Mouse (Mus musculus) monocyte, adult 5-6 weeks (primary cell): ENCODE measurements around the gene 4930455H04Rik. TPM values are rescaled to one million over a fixed set of nuclear protein-coding genes. Genes with fewer than 3 reads are reported as not detected.

Experiments
- ATAC-seq: fragments of 153-309, 156-312 bp; replicated peaks from 2 replicates; pipeline ENCODE4 v1.8.0; 2017; ENCODE audit warnings: mild to moderate bottlenecking; ENCODE audit not compliant: low TSS enrichment, insufficient number of reproducible peaks, severe bottlenecking, poor library complexity, low FRiP score
- total RNA-seq: library from RNA; stranded (forward); fragments of 200-1000, 200-491, 200-594 nt; gene quantifications from 3 replicates; pipeline ENCODE4 v1.2.3, GENCODE M21; 2017

Gene 4930455H04Rik
- not detected in 3 replicates for total RNA-seq

DNA sequence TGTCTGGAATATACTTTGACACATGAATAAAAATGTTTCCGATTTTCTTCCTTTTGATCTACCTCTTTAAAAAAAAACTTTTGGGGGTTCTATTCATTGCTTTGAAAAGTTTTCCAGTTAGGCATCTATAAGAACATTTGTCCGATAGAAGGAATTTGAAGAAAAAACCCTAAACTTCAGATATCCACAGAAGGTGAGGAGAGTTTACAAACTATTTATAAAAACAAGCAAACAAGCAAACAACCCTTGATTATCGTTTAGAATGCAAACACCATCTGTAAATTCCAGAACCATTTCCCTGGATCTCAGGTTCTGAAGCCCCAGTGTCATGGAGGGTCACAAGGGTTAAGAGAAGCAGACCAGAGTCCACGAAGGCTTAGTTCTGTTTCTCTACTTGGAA lies at the start of gene 4930455H04Rik:
Gene 4930455H04Rik (plus strand): TSS at position 301 of the 400 bp plus-strand sequence.
- ATAC-seq = no peak

DNA sequence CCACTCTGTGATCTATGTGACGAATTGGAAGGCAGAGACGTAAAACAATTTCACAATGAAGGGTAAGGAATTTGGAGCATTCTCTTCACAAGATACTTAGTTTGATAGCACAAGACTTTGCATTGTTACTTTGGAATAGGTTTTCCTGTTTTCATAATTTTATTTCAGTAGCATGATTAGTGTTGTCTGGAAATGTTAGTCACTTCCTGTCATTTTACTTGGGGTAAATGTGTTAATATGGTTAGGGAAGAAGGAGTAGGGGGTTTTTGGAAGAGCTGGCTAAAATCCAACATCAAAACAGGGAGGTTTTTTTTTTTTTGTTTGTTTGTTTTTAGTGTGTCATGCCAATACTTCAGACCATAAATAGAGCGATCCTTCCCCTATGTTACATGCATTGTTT lies 46.5 kb upstream of the 4930455H04Rik start:
- ATAC-seq = no peak

DNA sequence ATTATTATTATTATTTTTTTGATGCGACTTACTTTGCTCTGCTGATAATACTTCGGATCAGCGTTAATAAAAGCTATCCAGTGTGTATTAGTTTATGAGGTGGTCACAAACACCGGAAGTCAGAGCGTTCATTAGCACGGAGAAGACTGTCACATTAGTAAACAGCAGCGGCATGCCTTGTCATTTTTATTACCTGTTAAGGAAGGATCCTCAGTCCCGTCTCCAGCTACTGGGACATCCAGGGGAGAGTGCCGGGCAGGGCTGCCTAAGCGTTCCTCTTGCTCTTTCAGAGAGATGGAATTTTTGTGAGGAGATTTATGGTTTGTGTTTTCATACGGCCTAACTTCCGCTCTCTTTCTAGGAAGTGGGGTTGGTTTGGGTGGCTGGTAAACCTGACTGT lies 45.0 kb upstream of the 4930455H04Rik start:
- ATAC-seq = no peak

DNA sequence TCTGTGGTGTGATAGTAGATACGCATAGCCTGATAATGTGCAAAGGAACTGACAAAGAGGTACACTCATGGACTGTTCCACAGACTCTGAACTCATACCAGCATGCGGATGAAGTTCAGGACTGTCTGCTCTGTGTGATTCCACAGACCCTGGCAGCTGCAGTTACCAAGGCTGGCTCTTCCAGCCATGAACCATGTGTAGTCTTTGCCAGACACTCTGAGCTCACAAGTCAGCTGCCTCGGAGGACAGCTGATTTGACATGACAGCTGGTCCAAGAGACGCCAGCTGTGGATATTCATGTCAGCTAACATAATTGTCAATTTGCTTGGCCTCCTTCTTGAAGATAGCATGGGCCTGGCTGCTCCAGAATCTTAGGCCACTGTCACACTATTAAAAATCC lies 39.1 kb upstream of the 4930455H04Rik start:
- no peak for ATAC-seq

DNA sequence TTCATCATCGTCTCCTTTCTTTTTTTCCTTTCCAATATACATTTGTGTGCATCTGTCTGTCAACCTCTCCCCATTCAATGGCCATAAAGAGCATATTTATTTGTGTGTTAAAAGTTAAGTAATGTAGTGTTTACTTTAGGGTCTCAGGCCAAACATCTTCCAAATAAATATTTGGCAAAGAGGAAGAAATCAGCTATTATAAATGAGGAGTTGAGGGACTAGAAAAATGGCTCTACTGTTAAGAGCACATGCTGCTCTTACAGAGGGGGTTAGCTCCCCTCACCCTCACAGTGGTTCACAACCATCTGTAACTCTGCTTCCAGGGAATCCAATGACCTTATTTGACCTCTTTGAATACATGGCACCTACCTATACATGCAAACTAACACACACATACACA lies 34.9 kb upstream of the 4930455H04Rik start:
- no peak for ATAC-seq

DNA sequence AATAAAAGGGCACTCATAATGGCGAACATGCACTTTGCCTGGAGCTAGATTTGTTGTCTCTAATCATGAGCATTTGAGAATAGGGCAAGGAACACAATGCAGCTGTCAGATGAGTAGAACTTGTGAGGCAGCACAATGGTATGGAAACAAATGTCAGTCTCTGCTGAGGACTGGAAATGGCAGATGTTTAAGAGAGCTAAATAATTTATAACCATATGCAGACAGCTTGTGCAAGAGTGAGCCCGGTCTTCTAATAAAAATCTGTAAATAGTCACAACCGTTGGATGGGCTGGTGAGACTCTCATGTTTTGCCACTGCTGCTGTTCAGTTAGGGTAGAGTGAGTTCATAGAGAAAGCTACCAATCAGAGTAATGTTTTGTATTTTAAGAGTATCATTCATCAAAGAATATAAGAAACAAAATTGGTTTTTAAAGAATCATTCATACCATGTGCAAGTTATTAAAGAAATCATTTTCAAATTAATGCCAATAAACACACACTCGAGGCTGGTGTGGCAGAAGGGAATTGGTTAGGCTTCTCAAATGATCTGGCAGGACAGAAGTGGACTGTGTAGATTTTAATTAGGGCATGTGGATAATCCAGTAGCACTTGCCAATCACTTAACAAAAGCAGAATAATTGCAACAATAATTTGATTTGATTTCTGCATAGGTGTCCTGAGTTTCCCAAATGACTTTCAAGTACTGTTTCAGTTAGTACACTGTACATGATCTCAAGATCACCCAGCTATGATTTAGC lies 31.0 kb upstream of the 4930455H04Rik start:
- no peak for ATAC-seq

DNA sequence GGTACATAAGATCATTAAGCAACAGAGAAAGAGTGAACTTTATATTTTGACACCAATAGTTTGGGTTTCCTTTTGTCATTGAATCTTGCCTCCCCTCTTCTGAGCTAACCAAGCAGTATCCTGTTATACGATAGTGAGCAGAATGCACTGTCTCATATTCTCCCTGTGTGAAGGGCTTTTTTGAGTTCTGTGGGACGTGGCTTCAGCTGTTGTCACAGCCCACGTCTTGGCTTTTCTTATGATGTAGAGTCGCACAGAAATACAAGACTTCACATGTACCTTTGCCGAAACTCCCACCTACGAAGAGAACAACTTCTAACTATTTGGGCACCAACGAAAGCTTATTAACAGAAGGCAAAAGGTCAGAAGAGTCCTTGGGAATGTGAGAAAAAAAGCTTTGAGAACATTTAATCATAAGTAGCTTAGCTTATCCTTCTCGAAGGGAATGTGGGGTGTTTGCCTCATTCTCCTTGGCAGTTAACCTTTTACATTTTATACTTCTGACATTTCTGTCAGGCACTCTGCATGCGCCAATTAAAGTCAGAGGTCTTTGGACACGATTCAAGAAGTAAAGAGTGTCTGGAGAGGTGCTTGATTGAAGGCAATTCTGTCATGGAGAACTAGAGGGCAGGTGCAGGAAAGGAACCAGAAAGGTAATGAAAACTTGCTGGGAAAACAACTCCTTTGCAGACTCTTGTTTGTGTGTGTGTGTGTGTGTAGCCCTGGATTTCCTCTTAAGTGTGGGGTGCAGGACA lies 27.1 kb upstream of the 4930455H04Rik start:
- ATAC-seq = no peak

DNA sequence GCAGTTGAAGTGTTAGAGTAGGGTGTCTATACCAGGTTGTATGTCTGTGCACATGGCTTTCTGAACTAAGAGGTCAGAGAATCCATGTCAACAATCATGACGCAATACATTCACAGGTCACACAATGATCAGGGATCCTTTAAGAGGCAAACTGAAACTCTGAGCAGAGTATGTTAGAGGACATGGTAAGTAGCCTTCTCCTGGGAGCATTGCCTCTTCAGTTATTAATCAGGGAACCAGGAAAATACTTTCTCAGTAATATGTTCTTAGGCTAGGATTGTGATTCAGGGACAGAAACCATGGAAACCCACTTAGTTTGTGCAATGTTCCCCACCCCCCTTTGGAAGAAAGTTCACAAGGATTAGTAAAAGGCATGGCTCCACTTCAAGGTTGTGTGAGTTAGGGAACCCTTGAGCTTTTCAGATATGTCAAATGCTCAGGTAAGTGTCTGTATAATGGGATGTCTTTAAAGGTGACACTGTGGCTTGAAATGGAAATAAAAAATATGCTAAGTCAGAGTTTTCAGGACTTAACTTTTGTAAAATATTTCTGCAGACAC lies 26.4 kb upstream of the 4930455H04Rik start:
- no peak for ATAC-seq

DNA sequence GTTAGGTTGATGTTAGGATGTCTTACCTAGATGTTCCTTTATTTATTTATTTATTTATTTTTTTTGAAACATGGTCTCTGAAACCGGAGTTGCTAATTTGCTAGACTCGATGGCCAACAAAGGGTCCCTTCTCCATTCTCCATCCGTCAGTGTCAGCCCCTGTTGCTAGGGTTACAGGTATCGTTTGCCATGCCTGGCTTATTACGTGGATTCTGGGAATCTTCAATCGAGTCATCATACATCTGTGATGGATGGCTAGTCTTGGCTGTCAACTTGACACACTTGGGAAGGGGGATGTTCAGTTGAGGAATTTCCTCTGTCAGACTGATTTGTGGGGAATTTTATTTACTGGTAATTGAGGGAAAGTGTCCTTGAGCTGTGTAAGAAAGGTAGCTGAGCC lies 25.3 kb upstream of the 4930455H04Rik start:
- no peak for ATAC-seq

DNA sequence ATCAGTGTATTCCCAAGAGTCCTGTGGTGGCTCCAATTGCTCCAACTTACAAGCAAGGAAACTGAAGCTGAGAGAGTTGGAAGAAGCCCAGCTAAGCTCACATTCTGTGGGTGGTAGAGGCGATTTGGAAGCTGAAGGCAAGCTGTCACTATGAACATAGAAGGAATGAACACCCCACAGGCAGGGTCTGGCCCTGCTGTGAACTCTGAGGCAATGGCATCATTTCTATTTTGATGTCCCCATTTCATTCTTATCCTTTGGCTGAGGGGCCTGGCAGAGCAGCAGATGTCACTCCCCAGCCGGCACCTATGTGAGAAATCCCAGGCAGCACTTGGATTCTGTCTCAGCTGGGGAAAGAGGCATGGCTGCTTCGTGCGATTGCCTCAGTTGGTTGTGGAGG lies 24.6 kb upstream of the 4930455H04Rik start:
- ATAC-seq = no peak

DNA sequence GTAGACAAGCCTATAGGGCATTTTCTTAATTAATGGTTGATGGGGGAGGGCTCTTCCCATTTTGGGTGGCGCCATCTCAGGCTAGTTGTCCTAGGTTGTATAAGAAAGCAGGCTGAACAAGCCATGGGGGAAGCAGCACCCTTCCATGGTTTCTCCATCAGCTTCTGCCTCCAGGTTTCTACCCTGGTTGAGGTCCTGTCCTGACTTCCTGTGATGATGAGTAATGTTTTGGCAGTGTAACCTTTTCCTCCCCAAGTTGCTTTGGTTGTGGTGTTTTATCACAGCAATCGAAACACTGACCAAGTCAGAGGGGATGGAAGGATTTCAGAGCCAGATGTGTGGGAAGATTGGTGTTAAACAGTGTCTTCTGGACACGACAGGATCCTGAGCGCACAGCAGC lies 21.6 kb upstream of the 4930455H04Rik start:
- ATAC-seq = no peak

DNA sequence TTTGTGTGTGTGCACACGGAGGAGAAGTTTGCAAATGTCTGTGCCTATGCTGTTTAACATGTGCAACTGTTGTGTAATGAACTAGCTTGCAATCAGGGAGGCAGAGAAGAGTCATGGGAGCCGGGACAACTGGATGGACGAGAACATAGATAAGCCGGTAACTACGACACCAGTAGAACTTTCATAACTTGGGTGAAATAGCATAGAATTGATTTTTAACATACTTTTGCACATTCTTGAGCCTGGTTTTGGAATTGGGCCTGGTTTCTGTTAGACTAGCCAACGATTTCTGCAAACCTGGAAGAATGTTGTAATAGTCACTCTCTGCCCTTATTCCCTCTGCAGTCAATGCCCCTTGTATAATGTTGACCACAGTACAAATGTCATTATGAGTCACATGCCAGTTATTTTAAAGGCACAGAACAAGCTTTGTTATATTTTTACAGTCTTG lies 17.4 kb upstream of the 4930455H04Rik start:
- ATAC-seq = no peak

DNA sequence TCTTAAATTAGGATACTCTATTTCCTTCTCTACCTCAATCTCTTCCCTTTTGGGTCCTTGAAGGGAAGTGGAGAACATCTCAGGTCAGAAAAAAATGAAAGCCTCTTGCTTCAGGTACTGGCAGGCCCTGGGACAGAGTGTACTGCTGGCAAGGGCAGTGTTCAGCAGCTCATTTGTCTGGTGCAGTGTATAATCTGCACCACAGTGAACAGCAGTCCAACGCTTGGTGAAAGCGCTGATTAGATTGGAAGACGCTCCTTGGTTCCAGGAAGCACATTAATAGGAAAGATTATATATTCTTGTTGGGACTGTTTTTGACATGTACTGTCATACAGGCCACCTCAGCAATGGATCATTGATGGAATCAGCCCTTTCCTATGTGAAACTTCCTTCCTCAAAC lies 16.6 kb upstream of the 4930455H04Rik start:
- ATAC-seq = no peak

DNA sequence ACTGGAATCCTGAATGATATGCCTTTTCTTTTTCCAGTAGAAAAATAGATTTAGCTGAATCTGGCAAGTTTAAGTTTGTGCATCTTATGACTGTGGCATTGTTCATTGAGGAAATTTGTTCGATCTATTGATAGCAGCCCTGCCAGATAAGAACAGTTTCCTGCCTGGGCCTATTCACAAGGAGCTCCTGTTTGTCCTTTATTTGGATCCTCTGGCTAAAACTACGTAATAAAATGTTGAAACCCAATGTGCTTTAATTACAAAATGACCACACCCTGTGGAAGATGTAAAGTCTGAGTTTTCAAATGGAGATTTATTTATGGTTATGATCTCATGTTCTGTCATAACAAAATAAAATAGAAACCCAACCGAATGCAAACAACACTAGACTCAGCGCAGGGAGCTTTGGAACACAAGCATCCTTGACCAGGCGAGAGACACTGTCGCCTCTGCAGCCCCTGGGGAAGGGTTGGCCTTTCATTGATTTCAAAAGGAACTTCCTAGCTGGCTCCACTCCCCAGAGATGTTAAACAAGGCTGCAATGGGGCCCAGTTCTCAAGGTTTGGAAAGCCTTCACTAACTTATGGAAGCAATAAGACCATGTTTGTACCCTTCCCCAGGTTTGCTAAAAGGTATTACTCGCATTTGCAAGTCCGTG lies 15.7 kb upstream of the 4930455H04Rik start:
- no peak for ATAC-seq

DNA sequence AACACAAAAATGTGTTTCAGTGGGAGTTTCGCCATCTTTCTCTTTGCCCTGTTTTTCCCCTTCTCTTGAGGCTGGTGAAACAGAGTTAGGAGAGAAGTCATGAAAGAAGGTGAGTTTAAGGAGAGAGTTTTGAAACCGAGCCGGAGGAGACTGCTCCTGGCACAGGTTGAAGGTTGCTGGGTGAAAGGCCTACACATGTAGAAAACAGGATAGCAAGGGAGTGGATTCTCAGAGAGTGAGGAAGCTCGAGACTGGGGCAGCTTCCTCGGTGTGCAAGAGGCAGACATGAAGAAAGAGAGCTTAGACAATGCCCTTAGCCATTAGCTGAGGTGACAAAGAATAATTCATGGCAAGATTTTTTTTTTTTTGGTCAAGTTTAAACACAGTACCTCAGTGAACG lies 14.7 kb upstream of the 4930455H04Rik start:
- no peak for ATAC-seq

DNA sequence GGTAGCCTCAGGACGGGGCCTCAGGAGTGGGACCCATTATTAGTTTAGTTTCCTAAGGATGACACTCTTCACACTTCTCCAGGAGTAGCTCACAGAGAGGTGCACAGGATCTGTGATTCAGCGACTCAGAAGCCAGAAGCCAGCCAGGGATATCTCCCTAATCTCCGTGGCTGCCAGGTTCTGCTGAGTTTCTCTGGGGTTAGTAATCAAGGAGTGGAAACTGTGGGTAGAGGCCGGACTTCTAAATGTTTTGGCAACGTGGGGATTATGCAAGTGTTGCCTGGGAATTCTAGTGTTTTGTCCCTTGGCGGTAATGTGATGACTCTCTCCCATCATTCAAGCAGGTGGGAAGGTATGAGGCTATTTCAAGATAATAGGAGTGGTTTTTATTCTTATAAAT lies 13.0 kb upstream of the 4930455H04Rik start:
- no peak for ATAC-seq

DNA sequence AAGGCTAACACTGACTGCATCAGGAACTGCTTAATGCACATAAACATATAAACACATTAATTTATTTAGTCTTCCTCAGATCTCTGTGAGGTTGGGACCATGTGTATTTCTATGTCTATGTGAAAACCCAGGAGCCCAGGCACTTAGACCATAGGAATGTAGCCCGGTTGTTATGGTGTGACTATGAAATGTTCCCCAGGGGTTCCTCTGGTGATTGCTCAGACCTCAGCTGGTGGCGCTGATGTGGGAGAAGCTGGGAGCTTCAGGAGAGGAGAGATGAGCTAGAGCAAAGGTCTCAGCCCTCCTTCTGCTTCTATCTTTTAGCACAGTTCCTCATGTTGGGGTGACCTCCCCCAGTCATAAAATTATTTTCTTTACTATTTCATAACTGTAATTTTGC lies 7.7 kb upstream of the 4930455H04Rik start:
- no peak for ATAC-seq

DNA sequence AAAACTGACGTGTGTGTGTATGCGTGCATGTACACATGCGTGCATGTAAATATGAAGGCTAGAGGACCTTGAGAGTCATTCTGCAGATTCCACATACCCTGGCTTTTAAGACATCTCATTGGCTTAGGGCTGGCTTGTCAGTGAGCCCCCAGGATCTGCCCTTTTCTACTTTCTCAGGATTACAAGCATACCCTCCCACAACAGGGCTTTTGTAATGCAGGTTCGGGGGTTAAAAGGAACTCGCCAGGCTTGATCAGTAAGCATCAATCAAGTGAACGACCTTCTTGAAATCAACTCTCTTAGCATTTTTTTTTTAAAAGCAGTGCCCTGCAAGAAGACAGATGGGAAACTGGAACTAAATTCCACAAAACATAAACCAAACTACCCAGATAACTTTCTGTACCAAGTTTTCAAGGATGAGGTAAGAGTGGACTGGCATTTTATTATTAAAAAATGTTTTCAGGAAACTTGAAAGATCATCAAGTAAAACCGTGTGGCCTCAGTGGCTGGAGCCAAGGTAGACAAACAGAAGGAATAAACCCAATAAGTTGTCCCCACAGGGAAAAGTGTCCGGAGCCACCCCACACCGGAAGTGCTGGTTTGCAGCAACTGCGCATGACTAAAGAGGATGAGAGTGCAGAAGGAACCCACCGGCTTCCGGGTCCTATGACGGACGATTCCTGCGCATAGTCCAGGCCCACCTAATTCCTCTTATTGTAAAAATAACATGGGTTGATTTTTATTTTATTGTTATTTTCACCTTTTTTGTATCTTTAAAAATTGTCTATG lies 6.5 kb upstream of the 4930455H04Rik start:
- ATAC-seq = no peak

DNA sequence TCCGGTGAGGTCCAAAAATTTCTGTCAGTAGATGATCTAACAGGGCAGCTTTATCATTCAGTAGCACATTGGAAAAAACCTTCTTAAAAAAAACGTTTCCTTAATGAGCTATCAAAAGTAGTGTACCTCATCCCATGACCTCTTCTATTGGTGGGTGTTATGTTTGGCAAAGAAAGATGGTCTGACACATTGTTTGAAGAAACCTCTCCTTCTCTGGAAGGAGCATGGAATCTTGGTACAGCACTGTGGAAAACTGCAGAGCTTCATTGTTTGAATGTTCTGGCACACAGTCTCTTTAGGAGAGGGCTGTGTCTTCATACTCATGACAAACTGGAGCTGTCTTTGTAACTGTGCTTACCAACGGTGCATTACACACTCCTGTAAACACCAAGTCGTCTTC lies 4.9 kb upstream of the 4930455H04Rik start:
- ATAC-seq = no peak
